Comparison of ENCODE assay signal across 8 mouse cellular contexts in the genomic region with DNA sequence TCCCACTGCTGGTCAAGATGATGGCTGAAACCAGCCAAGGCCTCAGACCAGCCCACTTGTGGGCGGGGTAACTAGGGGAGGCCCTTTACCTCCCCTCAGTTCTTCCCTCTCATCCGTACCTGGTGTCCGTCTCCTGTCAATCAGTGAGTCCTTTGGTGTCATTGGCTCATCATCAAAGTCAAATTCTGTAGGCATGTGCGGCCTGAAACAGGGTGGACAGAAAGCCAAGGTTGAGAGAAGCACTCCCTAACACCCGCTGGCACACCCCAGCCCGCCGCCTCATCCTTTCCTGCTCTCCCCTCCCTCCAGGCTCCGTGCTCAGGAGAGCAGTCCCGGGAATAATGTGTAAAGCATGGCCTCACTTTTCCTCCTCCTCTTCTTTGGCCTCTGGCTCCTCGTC. TPM values are rescaled to one million over a fixed set of nuclear protein-coding genes. Genes with fewer than 3 reads are reported as not detected.
DNase-seq lines count a peak whose midpoint lies in the region; ATAC-seq lines count a peak whose summit lies in the region.

No protein-coding gene starts in this region.

- 3% methylated on average over 10 of the region's 10 CpGs for WGBS in forebrain, embryonic 14.5 days
- WGBS in kidney, embryonic 14.5 days, result under 1% methylated on average over 10 of the region's 10 CpGs

- DNase-seq in heart, adult 11 months, result peak; percentile 97
- DNase-seq in heart, postnatal 36 days, result no peak
- peak; percentile 45 for DNase-seq in c-Kit-positive CD71-positive TER-119-positive erythroid progenitor cells, embryonic 14.5 days (ENCODE audit: low spot score)
- peak; percentile 37 for DNase-seq in forebrain, embryonic 14.5 days (ENCODE audit: low spot score)
- peak; percentile 62 for DNase-seq in lung, postnatal 10 days
- peak; percentile 46 for DNase-seq in splenic B cell, adult 2 months (ENCODE audit: low read depth, low spot score)
- DNase-seq in gastrocnemius, postnatal 10 days, result no peak

- H3K27ac ChIP-seq in forebrain, embryonic 14.5 days (ENCODE audit: low read depth, low read length), result peak overlapping the region; percentile 93
- peak overlapping the region; percentile 82 for H3K27ac ChIP-seq in kidney, embryonic 14.5 days (ENCODE audit: low read depth, low read length)

- peak overlapping the region; percentile 88 for H3K9ac ChIP-seq in forebrain, embryonic 14.5 days (ENCODE audit: low read length)
- H3K9ac ChIP-seq in kidney, embryonic 14.5 days (ENCODE audit: low read depth, low read length), result peak overlapping the region; percentile 70

- no peaks in the 10 kb centered on the region for H3K27me3 ChIP-seq in forebrain, embryonic 14.5 days (replicated peaks; ENCODE audit: control insufficient read depth, insufficient read depth, low read length)
- no peaks in the 10 kb centered on the region for H3K27me3 ChIP-seq in kidney, embryonic 14.5 days (ENCODE audit: control insufficient read depth, insufficient read depth, low read length)
- no peaks in the 10 kb centered on the region for H3K27me3 ChIP-seq in splenic B cell, adult 2 months (ENCODE audit: control insufficient read depth, insufficient read depth, low read length, poor library complexity, severe bottlenecking)

- H3K9me3 ChIP-seq in forebrain, embryonic 14.5 days (replicated peaks; ENCODE audit: control insufficient read depth, low read length), result no peaks in the 10 kb centered on the region
- H3K9me3 ChIP-seq in kidney, embryonic 14.5 days (ENCODE audit: control insufficient read depth, low read length), result no peaks in the 10 kb centered on the region

- intact Hi-C loops in heart, postnatal 36 days (cut with DNase I), result no loop called here

- peak overlapping the region; percentile 73 for H3K4me3 ChIP-seq in forebrain, embryonic 14.5 days (ENCODE audit: low read depth, low read length)
- H3K4me3 ChIP-seq in kidney, embryonic 14.5 days (ENCODE audit: low read length), result peak overlapping the region; percentile 53

- ATAC-seq in forebrain, embryonic 14.5 days, result no peak
- peak; percentile 40 for ATAC-seq in kidney, embryonic 14.5 days (ENCODE audit: low FRiP score, low TSS enrichment)

- peaks cover 30% of the 10 kb centered on the region for H3K4me1 ChIP-seq in forebrain, embryonic 14.5 days (ENCODE audit: control insufficient read depth, insufficient read depth, low read length)
- peaks cover 44% of the 10 kb centered on the region for H3K4me1 ChIP-seq in kidney, embryonic 14.5 days (ENCODE audit: control insufficient read depth, insufficient read depth, low read length)

- peaks cover 38% of the 10 kb centered on the region for H3K36me3 ChIP-seq in forebrain, embryonic 14.5 days (ENCODE audit: control insufficient read depth, insufficient read depth, low read length)
- H3K36me3 ChIP-seq in kidney, embryonic 14.5 days (ENCODE audit: control insufficient read depth, insufficient read depth, low read length), result peaks cover 17% of the 10 kb centered on the region
- H3K36me3 ChIP-seq in splenic B cell, adult 2 months (ENCODE audit: control insufficient read depth, insufficient read depth, low read length, poor library complexity, severe bottlenecking), result no peaks in the 10 kb centered on the region; the same call in 1 of the 2 replicates

- H3K4me2 ChIP-seq in forebrain, embryonic 14.5 days (ENCODE audit: low read length), result peak overlapping the region; percentile 96
- H3K4me2 ChIP-seq in kidney, embryonic 14.5 days (replicated peaks; ENCODE audit: low read depth, low read length), result peak overlapping the region; percentile 75

RNA-seq across cellular contexts. Expression of gene Pagr1b, which starts 0.2 kb away (rescaled TPM):
- not detected for total RNA-seq in heart, postnatal 36 days (2021)
- polyA plus RNA-seq in forebrain, embryonic 14.5 days (2014; fragmentation: Nextera tagmentation; extraction: Ambion mirVana), result 0.34 and 0.74 TPM in 2 replicates
- polyA plus RNA-seq in kidney, embryonic 14.5 days (2014; fragmentation: Nextera tagmentation; extraction: Ambion mirVana), result 0.31 and 0.38 TPM in 2 replicates
- total RNA-seq in gastrocnemius, postnatal 10 days (2021), result 1 to 10 TPM in 1 of 2 experiments, not detected in 1; 1.5 TPM

RNA-seq across cellular contexts. Expression of gene Pagr1a, which starts 1.1 kb away (rescaled TPM):
- total RNA-seq in heart, postnatal 36 days (2021), result 10 to 100 TPM in 1 of 2 experiments, not detected in 1; 11.8 TPM
- 22.3 and 25.1 TPM in 2 replicates for polyA plus RNA-seq in forebrain, embryonic 14.5 days (2014; fragmentation: Nextera tagmentation; extraction: Ambion mirVana)
- polyA plus RNA-seq in kidney, embryonic 14.5 days (2014; fragmentation: Nextera tagmentation; extraction: Ambion mirVana), result 41.3 and 89.2 TPM in 2 replicates
- 1 to 10 TPM; 2.5 to 8.2 TPM for total RNA-seq in gastrocnemius, postnatal 10 days (2021)

RNA-seq across cellular contexts. Expression of gene Mvp, which starts 1.7 kb away (rescaled TPM):
- total RNA-seq in heart, postnatal 36 days (2021), result 10 to 100 TPM; 53.5 to 57.7 TPM
- 1.8 and 2.7 TPM in 2 replicates for polyA plus RNA-seq in forebrain, embryonic 14.5 days (2014; fragmentation: Nextera tagmentation; extraction: Ambion mirVana)
- 7.7 and 9.7 TPM in 2 replicates for polyA plus RNA-seq in kidney, embryonic 14.5 days (2014; fragmentation: Nextera tagmentation; extraction: Ambion mirVana)
- 10 to 100 TPM; 23.3 to 28.3 TPM for total RNA-seq in gastrocnemius, postnatal 10 days (2021)

RNA-seq across cellular contexts. Expression of gene Gm42742, which starts 4.8 kb away (rescaled TPM):
- total RNA-seq in heart, postnatal 36 days (2021), result 10 to 100 TPM; 25.2 to 28.6 TPM
- polyA plus RNA-seq in forebrain, embryonic 14.5 days (2014; fragmentation: Nextera tagmentation; extraction: Ambion mirVana), result 65.0 and 68.5 TPM in 2 replicates
- polyA plus RNA-seq in kidney, embryonic 14.5 days (2014; fragmentation: Nextera tagmentation; extraction: Ambion mirVana), result 21.8 and 65.4 TPM in 2 replicates
- total RNA-seq in gastrocnemius, postnatal 10 days (2021), result 10 to 100 TPM; 17.5 to 23.1 TPM

RNA-seq across cellular contexts. Expression of gene Prrt2, which starts 4.9 kb away (rescaled TPM):
- 1 to 10 TPM in 1 of 2 experiments, under 1 TPM in 1; 0.57 to 1.2 TPM for total RNA-seq in heart, postnatal 36 days (2021)
- polyA plus RNA-seq in forebrain, embryonic 14.5 days (2014; fragmentation: Nextera tagmentation; extraction: Ambion mirVana), result 13.7 and 20.1 TPM in 2 replicates
- polyA plus RNA-seq in kidney, embryonic 14.5 days (2014; fragmentation: Nextera tagmentation; extraction: Ambion mirVana), result 4.1 and 9.6 TPM in 2 replicates
- total RNA-seq in gastrocnemius, postnatal 10 days (2021), result 1 to 10 TPM; 1.9 to 4.6 TPM

Comparison
In these comparisons a context has a peak if more than half of its experiments do, and no peak if none do; other contexts are left out.
1. DNase-seq: peak in heart, adult 11 months (single experiment), c-Kit-positive CD71-positive TER-119-positive erythroid progenitor cells, embryonic 14.5 days (single experiment), forebrain, embryonic 14.5 days (single experiment), lung, postnatal 10 days (single experiment) and splenic B cell, adult 2 months (single experiment); none in heart, postnatal 36 days (0 of 2) and gastrocnemius, postnatal 10 days (single experiment).